In genomic region chr13:35058145-35058544, GRCm38 (mm10) we compare ENCODE assay signal across 17 mouse cellular contexts. TPM values are rescaled to one million over a fixed set of nuclear protein-coding genes. Genes with fewer than 3 reads are reported as not detected.
A peak's percentile ranks its signal among the peaks of the same experiment; 100 is the strongest.
DNase-seq lines count a peak whose midpoint lies in the region; ATAC-seq and TF ChIP-seq lines count a peak whose summit lies in the region.
"Had no signal": no experiment of that assay in that cellular context is flagged by ENCODE, and none has a peak within 500 bp of the region (broad histone marks: within the 10 kb centered on the region; RNA-seq: fewer than 3 reads in every experiment).

No protein-coding gene starts in this region.

- no peak overlapping the region for H3K4me3 ChIP-seq in liver, adult 2 months (ENCODE audit: insufficient read depth, low read depth, low read length)
- H3K4me3 ChIP-seq in liver, postnatal 0 days (ENCODE audit: low read depth, low read length) = no peak overlapping the region
- H3K4me3 ChIP-seq in forebrain, embryonic 11.5 days (ENCODE audit: low read depth, low read length) = no peak overlapping the region
- no peak overlapping the region for H3K4me3 ChIP-seq in forebrain, embryonic 15.5 days
- H3K4me3 ChIP-seq: heart, embryonic 12.5 days; hindbrain, embryonic 15.5 days; liver, embryonic 12.5 days had no signal

- no peaks in the 10 kb centered on the region for H3K4me1 ChIP-seq in liver, adult 2 months (ENCODE audit: control insufficient read depth, insufficient read depth, low read length)
- H3K4me1 ChIP-seq in liver, postnatal 0 days (ENCODE audit: insufficient read depth) = no peaks in the 10 kb centered on the region
- H3K4me1 ChIP-seq in forebrain, embryonic 11.5 days (replicated peaks; ENCODE audit: control insufficient read depth, insufficient read depth, low read length) = no peaks in the 10 kb centered on the region
- no peaks in the 10 kb centered on the region for H3K4me1 ChIP-seq in forebrain, embryonic 15.5 days
- H3K4me1 ChIP-seq: hindbrain, embryonic 15.5 days; liver, embryonic 12.5 days had no signal

- no peaks in the 10 kb centered on the region for H3K36me3 ChIP-seq in liver, adult 2 months (ENCODE audit: control insufficient read depth, insufficient read depth, low read length)
- no peaks in the 10 kb centered on the region for H3K36me3 ChIP-seq in liver, postnatal 0 days (replicated peaks; ENCODE audit: insufficient read depth, low read length)
- no peaks in the 10 kb centered on the region for H3K36me3 ChIP-seq in forebrain, embryonic 11.5 days (ENCODE audit: control insufficient read depth, insufficient read depth, low read length)
- H3K36me3 ChIP-seq in forebrain, embryonic 15.5 days = no peaks in the 10 kb centered on the region
- H3K36me3 ChIP-seq: heart, embryonic 12.5 days; hindbrain, embryonic 15.5 days; liver, embryonic 12.5 days had no signal

- DNase-seq in liver, adult 2 months (ENCODE audit: extremely low read depth, low read depth, low spot score) = peak; percentile 16
- DNase-seq in liver, postnatal 0 days = no peak
- DNase-seq in embryo, embryonic 10.5 days (ENCODE audit: low spot score) = peak; percentile 56
- peak; percentile 82 for DNase-seq in kidney, adult 9 months
- peak; percentile 18 for DNase-seq in mesoderm, embryonic 11.5 days (ENCODE audit: low read depth, low spot score)
- no peak for DNase-seq in forebrain, embryonic 11.5 days (ENCODE audit: low spot score)
- no peak for DNase-seq in layer of hippocampus, adult 9-10 months (ENCODE audit: low spot score)
- DNase-seq: cerebellum, adult 11 months; cerebellum, postnatal 36 days; forebrain, postnatal 0 days; gastrocnemius, postnatal 10 days; lung, postnatal 10 days; midbrain, embryonic 14.5 days had no signal

- TF ChIP-seq POLR2A in liver, adult 2 months (IDR thresholded peaks at IDR 0.05; ENCODE audit: extremely low read depth, insufficient read depth, low read length) = no peak

- no peaks in the 10 kb centered on the region for H3K79me2 ChIP-seq in liver, adult 2 months (ENCODE audit: control insufficient read depth, insufficient read depth, low read length)

- H3K27ac ChIP-seq in liver, adult 2 months (replicated peaks; ENCODE audit: insufficient read depth, low read depth, low read length) = no peak overlapping the region
- no peak overlapping the region for H3K27ac ChIP-seq in liver, postnatal 0 days (ENCODE audit: low read depth)
- no peak overlapping the region for H3K27ac ChIP-seq in forebrain, embryonic 11.5 days (ENCODE audit: low read depth, low read length)
- H3K27ac ChIP-seq in forebrain, embryonic 15.5 days (replicated peaks) = no peak overlapping the region
- H3K27ac ChIP-seq: hindbrain, embryonic 15.5 days; liver, embryonic 12.5 days had no signal

- WGBS in liver, adult 2 months = 50% methylated on average over 5 of the region's 5 CpGs
- WGBS in liver, postnatal 0 days (ENCODE audit: insufficient replicate concordance) = 28% methylated on average over 5 of the region's 5 CpGs
- 23% methylated on average over 5 of the region's 5 CpGs for WGBS in forebrain, embryonic 11.5 days
- 37% methylated on average over 5 of the region's 5 CpGs for WGBS in forebrain, embryonic 15.5 days

- no peak overlapping the region for H3K9ac ChIP-seq in liver, adult 2 months (ENCODE audit: low read depth, low read length)
- no peak overlapping the region for H3K9ac ChIP-seq in liver, postnatal 0 days (replicated peaks)
- no peak overlapping the region for H3K9ac ChIP-seq in forebrain, embryonic 11.5 days (ENCODE audit: low read length)
- no peak overlapping the region for H3K9ac ChIP-seq in forebrain, embryonic 15.5 days (replicated peaks)
- H3K9ac ChIP-seq: forebrain, postnatal 0 days; heart, embryonic 12.5 days; hindbrain, embryonic 15.5 days; liver, embryonic 12.5 days had no signal

- no peak for TF ChIP-seq CTCF in liver, adult 2 months (IDR thresholded peaks at IDR 0.05; ENCODE audit: low read depth, low read length)
- TF ChIP-seq CTCF in liver, postnatal 0 days (IDR thresholded peaks at IDR 0.05; ENCODE audit: low read depth) = no peak

- no peak overlapping the region for H3K4me2 ChIP-seq in liver, postnatal 0 days (ENCODE audit: low read depth, low read length)
- H3K4me2 ChIP-seq in forebrain, embryonic 11.5 days (ENCODE audit: low read depth, low read length, severe bottlenecking) = no peak overlapping the region
- no peak overlapping the region for H3K4me2 ChIP-seq in forebrain, embryonic 15.5 days (replicated peaks)
- H3K4me2 ChIP-seq: heart, embryonic 12.5 days; hindbrain, embryonic 15.5 days; liver, embryonic 12.5 days had no signal

- H3K9me3 ChIP-seq in liver, postnatal 0 days (ENCODE audit: low read length) = no peaks in the 10 kb centered on the region
- H3K9me3 ChIP-seq in forebrain, embryonic 11.5 days (ENCODE audit: control insufficient read depth, low read length) = no peaks in the 10 kb centered on the region
- 0 out of 2 replicates have a peak, but pooled peaks cover 3% of the 10 kb centered on the region for H3K9me3 ChIP-seq in forebrain, embryonic 15.5 days
- H3K9me3 ChIP-seq: heart, embryonic 12.5 days; hindbrain, embryonic 15.5 days; liver, embryonic 12.5 days had no signal

- no peaks in the 10 kb centered on the region for H3K27me3 ChIP-seq in liver, adult 2 months (ENCODE audit: control insufficient read depth, insufficient read depth, low read length)
- H3K27me3 ChIP-seq in liver, postnatal 0 days (ENCODE audit: insufficient read depth, low read length) = no peaks in the 10 kb centered on the region
- H3K27me3 ChIP-seq in forebrain, embryonic 11.5 days (ENCODE audit: control insufficient read depth, insufficient read depth, low read length) = no peaks in the 10 kb centered on the region
- H3K27me3 ChIP-seq in forebrain, embryonic 15.5 days = no peaks in the 10 kb centered on the region
- H3K27me3 ChIP-seq: heart, embryonic 12.5 days; hindbrain, embryonic 15.5 days; liver, embryonic 12.5 days had no signal

- no peak for ATAC-seq in liver, postnatal 0 days
- ATAC-seq in forebrain, embryonic 11.5 days (replicated peaks; ENCODE audit: low FRiP score) = no peak
- ATAC-seq in forebrain, embryonic 15.5 days (replicated peaks) = no peak
- ATAC-seq: forebrain, postnatal 0 days; liver, embryonic 12.5 days had no signal

- TF ChIP-seq EP300 in liver, postnatal 0 days (IDR thresholded peaks at IDR 0.05; ENCODE audit: low read depth) = no peak

RNA-seq across cellular contexts. Expression of gene Eci2, which starts 31.2 kb away (rescaled TPM):
- 253 and 359 TPM in 2 replicates for total RNA-seq in liver, adult 2 months (2014; rRNA removed)
- polyA plus RNA-seq in liver, adult 2 months (2012; rRNA removed) = 125 and 130 TPM in 2 replicates
- 131 and 132 TPM in 2 replicates for polyA plus RNA-seq in liver, postnatal 0 days (2015; fragmentation: Nextera tagmentation; extraction: Ambion mirVana)
- polyA plus RNA-seq in forebrain, embryonic 11.5 days (2014; fragmentation: Nextera tagmentation; extraction: Ambion mirVana) = 117 and 124 TPM in 2 replicates
- polyA plus RNA-seq in forebrain, embryonic 15.5 days (2015; fragmentation: Nextera tagmentation; extraction: Ambion mirVana) = 116 and 121 TPM in 2 replicates

Comparison
In these comparisons a context has a peak if more than half of its experiments do, and no peak if none do; other contexts are left out.
1. DNase-seq: peak in liver, adult 2 months (single experiment), embryo, embryonic 10.5 days (single experiment), kidney, adult 9 months (single experiment) and mesoderm, embryonic 11.5 days (single experiment); none in liver, postnatal 0 days (single experiment), forebrain, embryonic 11.5 days (single experiment) and layer of hippocampus, adult 9-10 months (single experiment).